8 mouse cellular contexts compared by ENCODE assay signal in the genomic region with DNA sequence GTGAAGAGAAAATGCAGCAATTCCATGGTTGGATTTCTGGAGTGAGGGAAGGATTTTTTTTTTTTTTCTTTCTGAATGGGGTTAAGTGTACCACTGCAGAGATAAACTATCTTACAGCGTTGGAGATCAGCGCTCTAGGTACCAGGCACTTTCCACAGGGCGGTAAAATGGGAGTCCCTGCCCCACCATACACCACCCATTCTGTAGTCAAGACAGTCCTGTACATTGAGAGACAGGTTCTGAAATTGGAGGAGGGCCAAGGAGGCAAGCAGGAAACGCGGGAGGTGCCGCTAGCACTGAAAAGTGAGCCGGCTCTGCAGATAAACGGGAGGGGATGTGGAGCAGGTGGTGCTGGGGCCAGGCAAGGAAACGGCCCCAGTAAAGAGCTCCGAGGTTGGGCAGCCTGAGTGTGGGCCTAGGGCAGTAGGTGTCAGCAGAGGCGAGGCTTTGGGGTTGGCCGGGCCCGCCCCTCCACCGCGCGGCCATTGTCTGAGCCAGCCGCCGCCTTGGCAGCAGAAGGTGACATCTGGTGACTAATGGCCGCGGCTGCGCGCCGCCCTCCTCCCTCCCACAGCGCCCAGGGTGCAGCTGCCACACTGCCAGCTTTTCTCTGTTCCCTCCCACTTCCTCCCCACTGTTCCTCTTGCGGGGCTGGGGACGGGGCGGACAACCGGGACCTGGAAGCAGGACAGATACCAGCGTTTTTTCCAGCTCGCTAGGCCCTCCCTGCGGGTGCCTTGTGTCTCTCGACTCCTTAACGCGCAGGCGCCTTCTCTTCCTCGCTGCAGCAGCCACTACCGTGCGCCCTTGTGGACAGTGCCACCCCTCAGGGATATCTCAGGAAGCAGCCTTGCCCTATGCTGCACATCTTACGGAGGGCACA.
DNase-seq lines count a peak whose midpoint lies in the region; ATAC-seq lines count a peak whose summit lies in the region.

No protein-coding gene starts in this region.

- intact Hi-C loops in gastrocnemius, postnatal 36 days (cut with DNase I): loop anchor here (5.0 kb wide), 1 partner anchor 788 kb away; no protein-coding TSS in a partner anchor
- intact Hi-C loops in left cerebral cortex, postnatal 10 days (cut with DNase I): loop anchor here (10.0 kb wide), 1 partner anchor 274 kb away; no protein-coding TSS in a partner anchor

- peak overlapping the region; percentile 62 for H3K4me2 ChIP-seq in intestine, embryonic 14.5 days (ENCODE audit: low read length)

- H3K4me1 ChIP-seq in intestine, embryonic 14.5 days (replicated peaks; ENCODE audit: control insufficient read depth, insufficient read depth, low read length): peaks cover 14% of the 10 kb centered on the region

- H3K27me3 ChIP-seq in intestine, embryonic 14.5 days (replicated peaks; ENCODE audit: control insufficient read depth, insufficient read depth, low read length): no peaks in the 10 kb centered on the region

- no peaks in the 10 kb centered on the region for H3K36me3 ChIP-seq in intestine, embryonic 14.5 days (ENCODE audit: control insufficient read depth, insufficient read depth, low read length)

- peak overlapping the region; percentile 91 for H3K27ac ChIP-seq in intestine, embryonic 14.5 days (ENCODE audit: low read depth)

- peak overlapping the region; percentile 55 for H3K9ac ChIP-seq in intestine, embryonic 14.5 days (ENCODE audit: low read length)

- ATAC-seq in intestine, embryonic 14.5 days (replicated peaks; ENCODE audit: low FRiP score, low TSS enrichment, low read depth): peak; percentile 96
- peak; percentile 89 for ATAC-seq in megakaryocyte progenitor cell, adult 5-6 weeks (replicated peaks; ENCODE audit: poor library complexity)

- peak; percentile 75 to 79 for DNase-seq in adrenal gland, adult 18-20 months (ENCODE audit: low spot score in 2 of 2)
- DNase-seq in embryo, embryonic 10.5 days (ENCODE audit: low spot score): peak; percentile 93
- DNase-seq in gastrocnemius, postnatal 36 days: peak; percentile 82 to 87
- peak; percentile 91 for DNase-seq in intestine, embryonic 14.5 days (ENCODE audit: low spot score)
- peak; percentile 84 to 91 for DNase-seq in left cerebral cortex, postnatal 10 days (ENCODE audit: extremely low spot score in 1 of 2, low spot score in 2 of 2)
- DNase-seq in right cerebral cortex, postnatal 10 days (ENCODE audit: low spot score in 2 of 2): peak; percentile 91 to 93
- peak; percentile 81 for DNase-seq in urinary bladder, postnatal 14 days (ENCODE audit: low spot score)

- peak overlapping the region; percentile 43 for H3K4me3 ChIP-seq in intestine, embryonic 14.5 days (ENCODE audit: low read depth, low read length)

- 2% methylated on average over 39 of the region's 39 CpGs for WGBS in intestine, embryonic 14.5 days

- no peaks in the 10 kb centered on the region for H3K9me3 ChIP-seq in intestine, embryonic 14.5 days (ENCODE audit: control insufficient read depth, low read length)

Comparison
In these comparisons a context has a peak if more than half of its experiments do, and no peak if none do; other contexts are left out.
1. Peak in every context shown above with its lines: DNase-seq, ATAC-seq, H3K4me3 ChIP-seq and H3K27ac ChIP-seq.